Mouse (Mus musculus): ENCODE results near the gene Zgpat.

DNA sequence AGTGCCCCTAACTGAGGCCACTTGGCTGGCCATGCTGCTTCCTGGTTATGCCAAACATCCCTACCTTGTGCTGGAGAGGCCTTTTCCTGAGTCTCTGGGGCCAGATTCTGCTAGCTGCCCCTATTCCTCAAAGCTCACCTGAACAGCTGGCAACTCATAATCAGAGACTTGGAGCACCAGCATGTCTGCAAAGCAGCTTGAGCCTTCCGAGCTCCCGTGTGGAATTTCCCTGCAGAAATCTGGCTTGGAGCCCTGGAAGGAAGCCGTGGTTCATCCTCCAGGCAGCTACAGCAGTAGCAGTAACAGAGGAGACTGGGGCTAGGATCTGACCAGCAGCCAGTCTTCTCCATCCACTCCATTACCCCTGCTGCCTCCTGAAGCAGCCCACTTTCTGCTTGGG is 21.2 kb downstream of the Zgpat start:
- TF ChIP-seq MAX (IDR thresholded peaks at IDR 0.05; ENCODE audit: low read depth) (no peak), POLR2A (IDR thresholded peaks at IDR 0.05; ENCODE audit: insufficient read length, low read depth) (no peak), POLR2AphosphoS2 (IDR thresholded peaks at IDR 0.05; ENCODE audit: insufficient read length, low read depth) (no peak), MYOD1 (IDR thresholded peaks at IDR 0.05; ENCODE audit: control insufficient read depth in 1 of 3, insufficient read length in 2 of 3, low read depth in 2 of 3) (no peak), USF1 (IDR thresholded peaks at IDR 0.05; ENCODE audit: low read depth) (no peak)

Measured in myocyte (in vitro differentiated cells).